Mouse (Mus musculus) kidney, postnatal 36 days (tissue): ENCODE measurements at regions not wholly inside any gene's neighbourhood (a gene's known extent, or its start where the extent isn't known, plus 50 kb on each side); places are given as distances from the start of the nearest gene placed in this dataset.
A peak's percentile ranks its signal among the peaks of the same experiment; 100 is the strongest.

ENCODE experiments used
- DNase-seq, 2 experiments: peaks; one replicate each; pipeline ENCODE4 v3.0.0; 2021 to 2022; ENCODE audit warnings: mixed read lengths in 2 of 2

GRCm38 (mm10) chr12:26778796-26779195 is 309.8 kb downstream of the Cmpk2 start:
- DNase-seq = no peak

GRCm38 (mm10) chr12:26776986-26777385 is 308.0 kb downstream of the Cmpk2 start:
- DNase-seq = no peak

GRCm38 (mm10) chr12:26774016-26774415 is 305.0 kb downstream of the Cmpk2 start:
- DNase-seq = no peak

- DNase-seq = no peak
Measured at GRCm38 (mm10) chr12:26770753-26771583, 302.0 kb downstream of the Cmpk2 start.

GRCm38 (mm10) chr12:26767551-26767950 is 298.5 kb downstream of the Cmpk2 start:
- no peak for DNase-seq

- DNase-seq = no peak
Measured at GRCm38 (mm10) chr12:26758657-26759325, 289.8 kb downstream of the Cmpk2 start.

- DNase-seq = no peak
Measured at GRCm38 (mm10) chr12:26756284-26756683, 287.3 kb downstream of the Cmpk2 start.

GRCm38 (mm10) chr12:26754611-26755010 is 285.6 kb downstream of the Cmpk2 start:
- no peak for DNase-seq

- no peak for DNase-seq
Measured at GRCm38 (mm10) chr12:26734558-26734897, 265.5 kb downstream of the Cmpk2 start.

- DNase-seq = peak in 1 of 2 experiments; percentile 2
Measured at GRCm38 (mm10) chr12:26733822-26734557, 265.0 kb downstream of the Cmpk2 start.

GRCm38 (mm10) chr12:26723399-26723798 is 254.4 kb downstream of the Cmpk2 start:
- no peak for DNase-seq

GRCm38 (mm10) chr12:26698838-26699237 is 229.8 kb downstream of the Cmpk2 start:
- DNase-seq = no peak

GRCm38 (mm10) chr12:26688048-26688447 is 219.0 kb downstream of the Cmpk2 start:
- DNase-seq = no peak

GRCm38 (mm10) chr12:26680568-26680947 is 211.6 kb downstream of the Cmpk2 start:
- DNase-seq = no peak

GRCm38 (mm10) chr12:26679887-26680567 is 211.0 kb downstream of the Cmpk2 start:
- no peak for DNase-seq

- DNase-seq = no peak
Measured at GRCm38 (mm10) chr12:26665466-26665865, 196.5 kb downstream of the Cmpk2 start.

- no peak for DNase-seq
Measured at GRCm38 (mm10) chr12:26654251-26654650, 185.2 kb downstream of the Cmpk2 start.

GRCm38 (mm10) chr12:26653781-26654180 is 184.8 kb downstream of the Cmpk2 start:
- no peak for DNase-seq

- DNase-seq = peak; percentile 27 to 28
Measured at GRCm38 (mm10) chr12:26646141-26646540, 177.1 kb downstream of the Cmpk2 start.

GRCm38 (mm10) chr12:26635665-26636241 is 166.7 kb downstream of the Cmpk2 start:
- DNase-seq = no peak

- DNase-seq = no peak
Measured at GRCm38 (mm10) chr12:26635253-26635652, 166.2 kb downstream of the Cmpk2 start.

GRCm38 (mm10) chr12:26631795-26632122 is 162.8 kb downstream of the Cmpk2 start:
- no peak for DNase-seq
